Mouse (Mus musculus) subcutaneous adipose tissue, adult 2 months (tissue): Measurements from ENCODE around the gene Gm5640. TPM values are rescaled to one million over a fixed set of nuclear protein-coding genes. Genes with fewer than 3 reads are reported as not detected.

Experiments used
- polyA plus RNA-seq: library from polyadenylated mRNA; depleted of rRNA; stranded (reverse); fragments of >200 nt; gene quantifications from 2 replicates; pipeline ENCODE4 v1.2.3, GENCODE M21; 2012; ENCODE audit warnings: low replicate concordance; rRNA removed

The Gm5640 gene
- not detected in 2 replicates for polyA plus RNA-seq

GRCm38 (mm10) chrX:74645466-74646323 lies at the start of gene Gm5640:
TSS of gene Gm5640 (minus strand) at chrX:74645635.

GRCm38 (mm10) chrX:74592379-74592778 lies 53.1 kb downstream of the Gm5640 start, which contains the start of gene Olfr1325:
TSS of gene Olfr1325 (plus strand) at chrX:74592679.

Other genes starting within 250 kb of the Gm5640 start
- gene G6pdx, start 216.4 kb downstream of the Gm5640 start, polyA plus RNA-seq = 199 and 317 TPM in 2 replicates
- not detected in 2 replicates for gene Gm6880, start 164.2 kb downstream of the Gm5640 start, polyA plus RNA-seq
- gene Olfr1326-ps1, start 70.7 kb downstream of the Gm5640 start, polyA plus RNA-seq = not detected in 2 replicates
- gene Olfr1325, start 53.0 kb downstream of the Gm5640 start, polyA plus RNA-seq = not detected in 2 replicates
- gene Gm6890, start 95.3 kb upstream of the Gm5640 start, polyA plus RNA-seq = not detected in 2 replicates
- 0.04 and 0.08 TPM in 2 replicates for gene Gm5936, start 191.6 kb upstream of the Gm5640 start, polyA plus RNA-seq